Mouse (Mus musculus) cerebellum, adult (tissue): Measurements from ENCODE around the gene Gramd1b.

Experiments
- ATAC-seq: cut with Nextera tagmentation; 2 replicates; pipeline ENCODE4 v1.9.2; 2017; ENCODE audit warnings: mild to moderate bottlenecking, moderate library complexity, mixed read lengths; ENCODE audit not compliant: insufficient number of reproducible peaks, low FRiP score, low TSS enrichment

The Gramd1b gene

DNA sequence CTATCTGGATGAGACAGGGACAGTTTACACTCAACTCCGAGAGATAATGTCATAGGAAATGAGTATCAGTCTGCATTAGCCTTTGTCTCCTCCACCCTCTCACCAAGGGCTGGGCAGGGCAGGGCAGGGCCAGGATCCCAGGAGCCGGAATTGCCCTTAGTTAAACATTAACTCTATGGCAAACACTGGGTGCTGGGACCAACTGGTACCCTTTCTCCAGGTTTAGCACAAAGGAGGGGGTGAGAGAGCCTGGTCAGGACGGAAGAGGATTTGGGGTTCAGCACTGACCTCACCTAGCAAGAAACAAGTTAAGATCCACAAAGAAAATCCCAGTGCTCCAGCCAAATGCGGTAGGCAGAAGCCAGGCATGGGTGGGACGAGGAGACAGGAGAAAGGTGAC lies 208.0 kb downstream of the Gramd1b start:
- ATAC-seq, result no peak

DNA sequence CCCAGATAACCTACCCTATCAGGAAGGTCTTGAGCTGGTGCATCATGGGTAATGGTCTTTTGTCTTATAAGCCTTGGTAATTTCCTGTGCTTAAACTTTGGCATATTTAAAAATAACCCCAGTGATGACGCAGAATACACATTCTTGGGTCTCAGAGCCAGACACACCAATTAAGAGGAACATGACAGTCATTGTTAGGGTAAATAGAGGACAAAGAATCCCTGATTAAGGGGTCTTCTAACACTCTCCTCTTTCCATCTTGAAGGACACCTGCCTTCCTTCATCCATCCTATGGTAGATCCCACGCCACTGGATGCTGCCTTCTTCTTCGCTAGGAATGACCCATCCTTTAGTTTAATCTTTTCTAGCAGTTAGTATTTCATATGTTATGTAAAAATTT lies 208.8 kb downstream of the Gramd1b start:
- ATAC-seq, result no peak

DNA sequence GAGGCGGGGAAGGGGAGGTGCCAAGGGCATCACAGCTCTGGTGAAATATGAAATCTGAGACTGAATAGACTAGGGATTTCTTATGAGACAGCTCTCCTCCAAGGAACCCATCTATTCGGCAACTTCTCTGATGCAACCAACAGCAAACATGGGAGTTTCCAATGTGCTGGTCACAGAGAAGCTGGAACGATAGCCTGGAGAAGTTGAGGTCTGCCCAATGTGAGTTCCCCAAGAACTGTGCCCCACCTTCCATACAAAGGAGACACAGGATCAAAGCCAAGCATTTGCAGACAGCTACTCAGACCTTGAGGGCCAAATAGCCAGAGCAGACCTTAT lies 209.5 kb downstream of the Gramd1b start:
- ATAC-seq, result no peak

DNA sequence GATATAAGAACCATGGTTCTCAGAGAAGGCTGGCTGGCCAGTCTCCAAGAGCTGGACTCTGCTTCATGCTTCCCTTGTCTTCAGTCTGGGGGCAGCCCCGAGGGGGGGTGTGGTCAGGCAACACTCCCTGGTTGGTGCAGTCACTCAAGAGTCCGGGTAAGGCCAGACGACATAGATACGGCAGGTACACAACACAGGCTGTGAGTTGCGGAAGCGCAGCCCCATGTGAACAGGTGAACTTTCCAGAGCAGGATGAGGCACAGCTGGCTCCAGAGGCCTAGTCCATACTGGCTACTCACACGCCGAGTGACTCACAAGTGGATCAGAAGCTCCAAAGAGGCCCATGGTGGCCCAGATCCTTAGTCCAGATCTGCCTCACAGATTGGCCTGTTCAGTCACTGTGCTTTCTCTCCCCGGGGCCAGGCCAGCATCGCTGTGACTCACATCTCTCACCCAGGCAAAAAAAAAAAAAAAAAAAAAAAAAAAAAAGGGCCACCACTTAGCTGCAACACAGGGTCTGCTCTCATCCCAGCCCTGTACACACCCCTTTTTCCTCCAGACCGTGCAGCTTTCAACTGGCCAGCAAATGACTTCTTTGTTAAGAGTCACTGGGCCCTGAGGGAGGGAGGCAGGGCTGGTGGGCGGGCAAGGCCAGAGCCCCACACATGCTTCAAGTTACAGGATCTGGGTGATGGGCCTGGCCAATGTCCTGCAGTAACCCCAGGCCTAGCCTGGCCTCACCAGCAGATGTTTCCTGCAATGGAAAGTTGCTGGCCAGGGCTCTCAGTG lies 210.1 kb downstream of the Gramd1b start:
- ATAC-seq, result 0 out of 2 replicates have a peak, but pooled peaks have one; percentile 31

DNA sequence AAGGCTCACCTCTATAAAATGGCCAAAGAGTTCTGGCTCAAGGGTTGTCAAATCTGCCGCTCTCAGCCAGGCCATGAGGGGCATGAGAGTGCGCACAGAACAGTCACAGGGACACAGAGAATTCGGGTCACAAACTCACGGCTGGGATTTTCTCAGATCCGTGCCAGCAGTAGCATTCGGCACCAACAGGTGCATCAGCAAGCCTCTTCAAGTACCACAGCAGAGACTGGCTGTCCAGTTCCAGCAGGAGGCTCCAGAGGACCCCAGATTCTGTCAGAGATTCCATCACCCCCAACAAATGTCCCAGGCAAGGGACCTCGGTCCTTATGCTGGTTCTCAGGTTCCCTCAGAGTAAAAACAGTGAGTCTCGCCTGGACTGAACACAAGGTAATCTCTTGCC lies 210.8 kb downstream of the Gramd1b start:
- no peak for ATAC-seq

DNA sequence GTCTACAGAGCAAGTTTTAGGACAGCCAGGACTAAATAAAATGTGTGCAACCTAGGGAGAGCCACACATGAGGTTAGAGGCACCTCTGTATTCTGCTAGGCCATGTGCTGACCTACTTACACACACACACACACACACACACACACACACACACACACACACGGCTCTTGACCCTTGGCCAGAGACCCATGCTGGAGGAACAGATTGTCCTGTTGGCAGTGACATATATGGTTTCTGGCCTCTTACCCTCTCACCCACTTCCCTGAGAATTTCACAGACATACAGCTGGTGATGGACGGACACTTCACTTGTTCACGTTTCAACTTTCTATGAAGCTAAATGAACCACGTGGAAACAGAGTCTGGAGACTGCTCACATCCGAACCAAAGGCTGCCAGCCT lies 212.4 kb downstream of the Gramd1b start:
- ATAC-seq, result no peak

DNA sequence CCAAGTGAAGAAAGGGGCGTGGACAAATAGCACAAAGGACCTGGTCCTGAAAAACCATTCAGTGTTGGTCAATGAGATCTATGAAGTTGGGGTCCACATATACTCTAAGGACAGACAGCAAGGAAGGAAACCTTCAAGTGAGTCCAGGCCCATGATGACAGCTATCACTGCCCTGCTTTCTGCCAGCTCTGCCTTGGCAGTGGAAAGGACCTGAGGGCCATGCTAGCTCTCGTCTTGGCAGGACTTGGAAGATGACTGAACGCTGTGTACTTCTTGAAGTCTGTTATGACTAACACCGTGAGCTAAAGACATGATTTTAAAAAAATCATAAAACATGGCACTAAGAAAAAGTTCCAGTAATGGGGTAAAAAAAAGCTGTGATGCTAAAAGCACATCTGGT lies 213.4 kb downstream of the Gramd1b start:
- no peak for ATAC-seq

DNA sequence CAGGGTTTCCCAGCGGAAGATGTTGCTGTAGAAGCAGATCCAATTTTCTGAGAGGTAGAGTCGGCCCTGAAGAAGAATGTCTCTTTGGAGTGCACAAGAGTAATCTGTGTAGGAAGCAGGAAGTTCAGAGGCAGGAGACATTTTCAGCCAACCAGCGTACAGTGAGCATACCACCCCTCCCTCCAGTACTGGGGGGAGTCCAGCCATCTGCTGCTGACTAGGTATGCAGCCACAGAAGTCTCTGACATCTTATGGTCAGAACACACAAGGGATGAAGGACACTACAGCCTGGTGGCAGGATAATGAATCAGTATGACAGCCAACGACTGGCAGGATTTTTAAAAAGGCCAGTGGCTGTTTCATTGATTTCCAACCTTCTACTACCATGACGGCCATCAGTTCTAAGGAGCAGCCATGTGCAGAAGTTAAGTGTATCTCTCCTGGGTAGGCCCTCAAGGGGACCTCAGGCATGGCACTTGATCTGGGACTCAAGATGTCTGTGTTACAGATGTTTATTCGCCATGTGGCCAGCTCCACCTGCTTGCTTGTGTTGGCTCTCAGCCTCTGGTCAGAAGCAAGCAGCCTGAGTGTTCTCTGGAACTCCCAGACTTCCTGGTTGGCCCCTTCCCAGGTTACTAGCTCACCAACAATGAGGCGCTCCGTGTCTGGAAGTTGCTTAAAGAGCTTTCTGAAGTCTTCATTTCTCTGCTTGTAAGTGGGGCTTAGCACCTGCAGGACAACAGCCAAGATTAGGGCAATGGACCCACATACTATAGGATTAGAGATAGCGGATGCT lies 214.1 kb downstream of the Gramd1b start:
- 0 out of 2 replicates have a peak, but pooled peaks have one; percentile 46 for ATAC-seq

DNA sequence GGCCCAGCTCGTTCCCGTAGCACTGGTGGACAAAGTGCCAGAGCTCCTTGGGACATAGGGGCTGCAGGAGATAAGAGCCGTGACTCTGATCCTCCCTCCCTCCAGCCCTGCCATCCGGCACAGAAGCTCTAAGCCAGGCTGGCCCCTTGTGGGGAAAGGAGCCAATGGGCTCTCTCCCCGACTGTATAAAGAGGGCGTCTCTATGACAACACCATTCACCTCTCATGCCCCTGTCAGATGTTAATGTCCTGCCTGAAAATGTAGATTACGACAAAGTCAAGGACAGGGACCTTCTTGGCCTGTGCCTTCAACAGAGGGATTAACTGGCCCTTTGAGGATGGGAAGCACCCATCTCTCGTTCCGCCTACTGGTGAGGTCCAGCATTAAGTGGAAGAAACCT lies 219.4 kb downstream of the Gramd1b start:
- ATAC-seq, result no peak

DNA sequence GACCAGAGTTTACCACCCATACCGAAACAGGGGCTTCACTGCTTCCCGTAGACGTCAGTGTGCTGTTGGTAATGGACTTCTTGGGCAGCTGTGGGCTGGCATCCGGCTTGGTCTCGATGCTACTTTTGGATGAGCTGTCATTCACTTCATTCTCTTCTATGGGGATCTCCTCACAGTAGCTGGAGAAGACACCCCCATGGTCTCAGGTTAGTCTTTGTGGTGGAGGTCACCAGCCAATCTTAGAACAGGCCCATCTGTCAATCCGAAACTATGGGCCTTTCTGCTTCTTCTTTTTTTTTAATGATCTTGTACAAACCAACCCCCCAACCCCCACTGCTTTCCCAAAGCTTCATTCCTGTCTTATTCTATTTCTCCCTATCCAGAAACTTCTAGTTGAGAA lies 221.3 kb downstream of the Gramd1b start:
- no peak for ATAC-seq

DNA sequence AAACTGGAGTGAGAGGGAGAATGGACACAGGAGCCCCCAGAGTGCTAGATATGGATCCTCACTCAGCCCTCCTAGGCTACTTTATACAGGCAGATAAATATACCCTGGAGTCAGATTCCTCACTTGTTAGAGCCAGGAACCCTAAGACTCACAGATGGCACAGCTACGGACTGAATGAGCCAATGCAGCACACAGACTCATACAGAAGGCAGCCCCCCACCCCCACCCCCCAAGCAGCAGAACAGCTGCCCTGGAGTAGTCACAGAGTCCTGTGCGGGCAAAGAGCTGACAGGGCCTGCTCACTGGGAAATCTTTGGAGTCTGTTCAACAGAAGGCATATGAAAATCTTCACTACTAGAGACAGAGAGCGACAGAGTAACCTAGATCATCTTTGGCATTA lies 223.9 kb downstream of the Gramd1b start:
- no peak for ATAC-seq

DNA sequence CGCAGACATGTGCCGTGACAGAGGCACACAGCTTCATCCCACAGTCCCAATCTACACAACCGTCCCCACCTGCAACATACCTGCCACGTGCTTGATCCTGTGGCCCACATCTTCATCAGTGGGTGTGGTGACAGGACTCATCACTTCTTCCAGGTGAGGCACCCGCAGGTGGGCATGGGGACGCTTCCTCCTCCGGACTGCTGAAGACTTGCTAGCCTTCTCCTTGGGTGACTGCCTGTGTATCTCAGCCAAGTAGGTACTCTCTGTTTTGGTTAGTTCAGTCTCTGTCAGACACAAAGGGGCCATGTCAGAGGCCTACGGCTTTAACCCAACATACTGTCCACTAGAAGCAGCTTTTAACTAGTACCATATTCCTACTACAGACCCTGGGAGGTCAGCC lies 226.9 kb downstream of the Gramd1b start:
- ATAC-seq, result no peak

DNA sequence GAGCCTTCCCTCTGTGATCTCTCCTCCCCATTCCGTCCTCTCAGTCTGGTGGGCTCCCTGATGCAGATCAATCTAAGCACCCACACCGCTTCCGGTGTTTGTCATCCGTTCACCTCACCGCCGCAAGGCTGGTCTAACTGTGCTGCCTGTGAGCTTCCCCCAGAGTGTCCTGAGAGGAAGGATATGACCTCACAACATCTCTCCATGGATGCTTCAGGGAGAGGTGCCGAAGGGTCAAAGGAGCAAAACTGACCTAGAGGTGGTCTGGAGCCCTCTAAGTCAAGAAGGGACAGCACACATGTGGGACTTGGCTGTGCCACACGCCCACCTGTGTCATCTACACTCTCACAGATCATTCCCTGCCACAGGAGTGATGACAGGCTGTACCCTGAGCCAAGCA lies 228.8 kb downstream of the Gramd1b start:
- no peak for ATAC-seq

DNA sequence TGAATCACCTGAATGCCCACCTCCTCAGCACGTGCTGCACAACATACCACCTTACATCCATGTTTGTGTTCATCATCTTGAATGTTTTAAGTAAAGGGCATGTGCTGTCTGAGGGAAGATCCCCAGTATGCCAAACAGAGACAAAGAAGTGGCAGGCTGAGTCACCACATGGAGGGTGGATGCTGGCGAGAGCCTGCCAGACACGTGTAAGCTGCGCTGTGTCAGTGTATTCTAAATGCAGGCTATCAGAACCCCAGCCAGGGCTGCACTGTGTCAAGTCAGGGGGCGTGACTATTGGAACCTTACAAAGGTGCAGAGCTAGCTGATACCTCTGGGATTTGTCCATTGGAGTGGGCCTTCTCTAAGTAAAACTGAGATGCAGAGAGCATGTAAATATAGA lies 229.7 kb downstream of the Gramd1b start:
- no peak for ATAC-seq

DNA sequence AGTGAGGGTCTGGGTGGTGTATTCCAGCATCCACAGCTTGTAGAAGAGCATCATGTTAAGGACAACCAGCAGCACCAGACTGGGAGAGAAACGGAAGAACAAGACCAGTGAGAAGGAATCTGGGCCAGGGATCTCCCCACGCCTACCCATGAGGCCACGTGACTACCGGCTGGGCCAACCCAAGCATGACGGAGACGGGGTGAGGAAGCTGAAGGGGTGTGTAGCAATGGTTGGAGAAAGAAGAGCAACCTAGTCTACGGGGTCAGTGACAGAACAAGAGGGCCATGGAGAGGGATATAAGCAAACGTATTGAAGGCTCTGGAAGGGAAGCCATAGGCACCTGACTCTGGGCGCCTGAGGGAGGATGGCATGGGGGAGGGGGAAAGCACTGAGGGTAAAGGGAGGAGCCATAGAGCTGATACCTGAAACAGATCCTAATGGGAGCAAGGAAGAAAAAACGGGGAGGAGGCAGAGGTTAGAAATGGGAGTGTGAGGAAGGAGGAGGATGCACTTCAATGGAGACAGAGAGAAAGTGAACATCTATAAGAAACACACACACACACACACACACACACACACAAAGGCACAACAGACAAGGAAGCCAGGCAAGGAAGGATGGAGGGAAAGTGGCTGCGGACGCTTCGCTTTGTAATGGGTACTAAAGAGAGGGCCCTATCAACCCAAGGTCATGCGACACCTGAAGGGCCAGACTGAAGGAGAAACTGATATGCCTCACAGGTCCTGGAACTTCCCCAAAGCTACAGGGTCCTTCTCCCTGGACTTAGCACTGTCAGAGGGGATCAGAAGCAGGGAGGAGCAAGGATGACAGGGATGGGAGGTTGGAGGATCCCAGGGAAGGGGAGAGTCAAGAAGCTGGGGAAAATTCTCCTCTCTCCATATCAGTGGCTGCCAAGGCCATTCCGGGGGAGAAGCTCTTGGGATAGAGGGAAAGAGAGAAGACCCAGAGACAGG lies 230.9 kb downstream of the Gramd1b start:
- no peak for ATAC-seq

DNA sequence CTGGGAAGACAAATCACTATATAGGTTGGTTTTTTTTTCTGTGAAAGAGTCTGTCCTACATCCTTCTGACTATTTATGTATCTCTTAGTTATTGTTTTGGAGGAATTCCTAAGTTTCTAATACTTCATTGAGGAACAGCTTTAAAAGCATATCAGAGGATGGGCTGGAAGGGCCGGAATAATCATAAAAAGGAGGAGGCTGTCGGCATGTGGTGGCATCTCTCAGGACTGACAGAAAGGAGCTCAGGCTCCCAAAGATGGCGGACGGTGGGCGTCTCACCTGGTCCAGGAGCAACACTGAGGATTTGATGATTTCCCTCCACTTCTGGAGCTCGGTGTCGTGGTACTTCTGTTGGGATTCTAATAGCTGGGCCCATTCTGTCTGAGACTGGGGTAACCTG lies 231.9 kb downstream of the Gramd1b start:
- no peak for ATAC-seq

DNA sequence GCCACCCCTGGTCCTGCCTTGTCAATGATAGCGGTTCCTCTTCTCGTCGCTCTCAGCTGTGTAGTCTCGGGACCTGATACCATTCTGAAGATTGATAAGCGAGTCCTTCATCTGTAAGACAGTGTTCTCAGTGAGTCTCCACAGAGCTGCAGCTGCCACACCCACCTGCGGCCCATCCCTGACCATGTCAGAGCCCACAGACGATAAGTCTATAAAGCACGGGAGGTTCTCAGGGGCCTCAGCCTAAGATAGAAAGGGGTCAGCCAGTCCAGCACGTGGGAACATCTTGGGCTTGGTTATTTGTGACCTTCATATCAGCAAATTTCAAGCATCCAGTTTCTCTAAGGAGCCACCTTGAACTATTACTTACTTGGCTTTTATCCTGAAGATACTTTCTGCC lies 233.2 kb downstream of the Gramd1b start:
- ATAC-seq, result no peak

DNA sequence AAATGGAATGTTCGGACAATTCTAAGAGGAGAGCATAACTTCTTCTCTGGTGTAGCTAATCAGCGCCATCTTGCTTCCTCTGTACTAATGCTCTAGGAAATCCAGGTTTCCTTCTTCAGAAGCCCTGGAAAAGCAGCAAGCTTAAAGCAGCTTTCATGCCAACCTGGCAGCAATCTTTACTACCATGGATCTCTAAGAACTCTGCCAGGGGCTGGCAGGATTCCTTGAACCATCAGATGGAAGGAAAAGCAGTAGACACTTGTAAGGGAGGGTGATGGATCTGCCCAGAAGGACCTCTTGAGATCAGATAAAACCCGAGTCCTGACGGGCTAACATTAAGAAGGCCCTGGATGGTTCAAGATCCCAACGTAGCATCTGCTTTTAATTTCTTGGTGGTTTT lies 234.9 kb downstream of the Gramd1b start:
- ATAC-seq, result no peak

DNA sequence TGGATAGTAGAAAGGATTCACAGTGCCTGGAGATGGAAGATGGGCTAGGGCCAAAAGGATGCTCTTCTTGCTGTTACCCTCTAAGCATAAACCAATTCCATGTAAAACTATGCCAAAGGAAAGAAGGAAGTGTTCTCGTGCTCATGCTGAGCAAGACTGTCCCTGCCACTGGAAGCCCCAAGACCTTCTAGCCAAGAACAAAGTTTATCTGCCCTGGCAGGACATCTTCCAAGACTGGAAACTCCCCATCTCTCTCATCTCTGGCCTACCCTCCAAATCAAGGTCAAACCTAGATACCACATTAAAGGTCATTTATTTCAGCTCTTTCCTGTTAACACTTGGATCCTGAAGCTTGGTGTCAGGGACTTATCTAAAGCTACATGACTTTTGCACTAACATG lies 236.3 kb downstream of the Gramd1b start:
- no peak for ATAC-seq

DNA sequence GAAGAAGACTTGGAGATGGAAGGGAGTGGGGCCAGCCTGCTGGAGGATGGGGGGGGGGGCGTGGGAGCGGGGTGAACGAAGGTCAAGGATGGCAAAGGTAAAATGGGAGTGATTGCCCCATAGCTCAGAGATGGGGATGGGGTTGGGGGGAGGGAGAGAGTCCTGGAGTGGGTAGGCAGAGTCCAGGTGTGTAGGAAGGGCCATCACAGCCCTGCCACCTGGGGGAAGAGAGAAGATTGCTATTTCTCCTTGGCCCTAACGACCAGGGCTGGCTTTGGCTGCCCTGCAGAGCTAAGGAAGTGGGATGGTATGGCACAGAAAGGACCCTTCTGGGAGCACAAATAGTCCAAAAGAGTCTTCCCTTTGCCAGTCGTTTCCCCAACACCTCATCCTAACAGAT lies 237.0 kb downstream of the Gramd1b start:
- ATAC-seq, result no peak

DNA sequence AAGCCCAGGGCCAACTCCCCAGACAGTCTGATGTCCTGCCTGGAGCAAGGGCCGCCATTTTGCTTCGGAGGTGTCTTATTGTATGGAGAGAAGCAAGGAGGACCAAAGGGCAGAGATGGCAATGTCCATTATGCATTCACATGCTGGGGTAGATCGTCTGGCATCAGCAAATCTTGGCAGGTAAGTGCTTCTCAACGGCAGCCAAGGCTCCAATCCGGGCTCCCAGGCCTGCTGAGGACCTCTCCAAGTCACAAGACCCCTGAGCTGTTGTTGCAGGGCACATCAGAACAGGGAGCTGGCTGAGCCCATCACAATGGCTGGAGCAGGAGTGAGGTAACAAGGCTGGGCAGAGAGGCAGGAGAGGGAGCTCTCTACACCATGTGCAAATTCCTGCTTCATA lies 237.4 kb downstream of the Gramd1b start:
- ATAC-seq, result no peak
